14 mouse cellular contexts compared by ENCODE assay signal in genomic region chr2:79460107-79460506, GRCm38 (mm10). TPM values are rescaled to one million over a fixed set of nuclear protein-coding genes. Genes with fewer than 3 reads are reported as not detected.
DNase-seq lines count a peak whose midpoint lies in the region; ATAC-seq lines count a peak whose summit lies in the region.
"Had no signal": no experiment of that assay in that cellular context is flagged by ENCODE, and none has a peak within 500 bp of the region (broad histone marks: within the 10 kb centered on the region; RNA-seq: fewer than 3 reads in every experiment).

No protein-coding gene starts in this region.

- H3K27ac ChIP-seq in embryonic facial prominence, embryonic 14.5 days (replicated peaks; ENCODE audit: low read depth, low read length), result no peak overlapping the region
- H3K27ac ChIP-seq in embryonic facial prominence, embryonic 10.5 days (replicated peaks), result no peak overlapping the region
- 0 out of 2 replicates have a peak overlapping the region, but pooled peaks have one; percentile 15 for H3K27ac ChIP-seq in forebrain, embryonic 10.5 days
- peak overlapping the region; percentile 48; the same call in 1 of the 2 replicates for H3K27ac ChIP-seq in hindbrain, embryonic 14.5 days
- H3K27ac ChIP-seq: gastrocnemius, adult 2 months; heart, embryonic 13.5 days; left cerebral cortex, adult 2 months; stomach, embryonic 15.5 days had no signal

- no peak overlapping the region for H3K4me2 ChIP-seq in embryonic facial prominence, embryonic 14.5 days (ENCODE audit: low read depth, low read length)
- H3K4me2 ChIP-seq in hindbrain, embryonic 14.5 days (replicated peaks), result peak overlapping the region; percentile 45
- H3K4me2 ChIP-seq: heart, embryonic 13.5 days; liver, embryonic 11.5 days; stomach, embryonic 15.5 days had no signal

- no peak for ATAC-seq in embryonic facial prominence, embryonic 14.5 days (ENCODE audit: low read depth)
- no peak for ATAC-seq in hindbrain, embryonic 14.5 days (ENCODE audit: low FRiP score)

- no peak overlapping the region for H3K9ac ChIP-seq in embryonic facial prominence, embryonic 14.5 days (ENCODE audit: low read depth, low read length)
- H3K9ac ChIP-seq in hindbrain, embryonic 14.5 days, result peak overlapping the region; percentile 49; the same call in 1 of the 2 replicates
- H3K9ac ChIP-seq: heart, embryonic 13.5 days; stomach, embryonic 15.5 days had no signal

- no peaks in the 10 kb centered on the region for H3K9me3 ChIP-seq in embryonic facial prominence, embryonic 14.5 days (ENCODE audit: control insufficient read depth, low read length)
- H3K9me3 ChIP-seq in embryonic facial prominence, embryonic 10.5 days, result no peaks in the 10 kb centered on the region
- H3K9me3 ChIP-seq in forebrain, embryonic 10.5 days, result no peaks in the 10 kb centered on the region
- H3K9me3 ChIP-seq in hindbrain, embryonic 14.5 days (ENCODE audit: control insufficient read depth, low read length), result no peaks in the 10 kb centered on the region
- H3K9me3 ChIP-seq: heart, embryonic 13.5 days; stomach, embryonic 15.5 days had no signal

- peaks cover 64% of the 10 kb centered on the region for H3K27me3 ChIP-seq in embryonic facial prominence, embryonic 14.5 days (replicated peaks; ENCODE audit: control insufficient read depth, insufficient read depth, low read length)
- H3K27me3 ChIP-seq in embryonic facial prominence, embryonic 10.5 days (replicated peaks; ENCODE audit: low read depth, poor library complexity, severe bottlenecking), result peaks cover 86% of the 10 kb centered on the region
- peaks cover 93% of the 10 kb centered on the region for H3K27me3 ChIP-seq in forebrain, embryonic 10.5 days (ENCODE audit: poor library complexity, severe bottlenecking)
- H3K27me3 ChIP-seq in hindbrain, embryonic 14.5 days (ENCODE audit: control insufficient read depth, insufficient read depth, low read length), result peaks cover 47% of the 10 kb centered on the region

- no peaks in the 10 kb centered on the region for H3K36me3 ChIP-seq in embryonic facial prominence, embryonic 14.5 days (ENCODE audit: control insufficient read depth, insufficient read depth, low read length)
- no peaks in the 10 kb centered on the region for H3K36me3 ChIP-seq in embryonic facial prominence, embryonic 10.5 days (replicated peaks)
- no peaks in the 10 kb centered on the region for H3K36me3 ChIP-seq in forebrain, embryonic 10.5 days (replicated peaks)
- H3K36me3 ChIP-seq in hindbrain, embryonic 14.5 days (replicated peaks; ENCODE audit: control insufficient read depth, insufficient read depth), result no peaks in the 10 kb centered on the region
- H3K36me3 ChIP-seq: heart, embryonic 13.5 days; stomach, embryonic 15.5 days had no signal

- no peaks in the 10 kb centered on the region for H3K4me1 ChIP-seq in embryonic facial prominence, embryonic 14.5 days (ENCODE audit: control insufficient read depth, insufficient read depth, low read length)
- H3K4me1 ChIP-seq in embryonic facial prominence, embryonic 10.5 days, result peaks cover 27% of the 10 kb centered on the region
- H3K4me1 ChIP-seq in forebrain, embryonic 10.5 days, result peaks cover 49% of the 10 kb centered on the region
- peaks cover 20% of the 10 kb centered on the region for H3K4me1 ChIP-seq in hindbrain, embryonic 14.5 days (replicated peaks; ENCODE audit: control insufficient read depth, insufficient read depth, low read length)

- no peak overlapping the region for H3K4me3 ChIP-seq in embryonic facial prominence, embryonic 14.5 days (ENCODE audit: low read depth, low read length)
- no peak overlapping the region for H3K4me3 ChIP-seq in embryonic facial prominence, embryonic 10.5 days
- peak overlapping the region; percentile 35; the same call in 1 of the 2 replicates for H3K4me3 ChIP-seq in forebrain, embryonic 10.5 days
- H3K4me3 ChIP-seq in hindbrain, embryonic 14.5 days (replicated peaks; ENCODE audit: low read length), result no peak overlapping the region; the same call in 1 of the 2 replicates
- H3K4me3 ChIP-seq: gastrocnemius, adult 2 months; heart, embryonic 13.5 days; left cerebral cortex, adult 2 months; stomach, embryonic 15.5 days had no signal

- DNase-seq in embryonic facial prominence, embryonic 14.5 days (ENCODE audit: low spot score), result peak; percentile 14
- no peak for DNase-seq in embryonic facial prominence, embryonic 10.5 days (ENCODE audit: low spot score)
- DNase-seq in forebrain, embryonic 10.5 days (ENCODE audit: extremely low spot score, low spot score), result no peak
- no peak for DNase-seq in hindbrain, embryonic 14.5 days (ENCODE audit: low spot score)
- peak; percentile 23 for DNase-seq in neural tube, embryonic 10.5 days (ENCODE audit: extremely low spot score, low spot score)
- DNase-seq in adrenal gland, postnatal 25 days, result no peak
- no peak for DNase-seq in spleen, postnatal 36 days (ENCODE audit: low spot score in 2 of 2)
- no peak for DNase-seq in c-Kit-positive CD71-positive TER-119-positive erythroid progenitor cells, embryonic 14.5 days (ENCODE audit: low spot score)
- DNase-seq: gastrocnemius, adult 2 months; right cerebral cortex, postnatal 14 days had no signal

- 11% methylated on average over 14 of the region's 14 CpGs for WGBS in embryonic facial prominence, embryonic 14.5 days
- WGBS in embryonic facial prominence, embryonic 10.5 days, result 5% methylated on average over 14 of the region's 14 CpGs
- 5% methylated on average over 14 of the region's 14 CpGs for WGBS in forebrain, embryonic 10.5 days
- WGBS in hindbrain, embryonic 14.5 days, result 6% methylated on average over 14 of the region's 14 CpGs

RNA-seq across cellular contexts. Expression of gene Cerkl, which starts 3.5 kb away (rescaled TPM):
- polyA plus RNA-seq in embryonic facial prominence, embryonic 14.5 days (2014; fragmentation: Nextera tagmentation; extraction: Ambion mirVana), result 0.88 and 1.2 TPM in 2 replicates
- 4.5 and 5.2 TPM in 2 replicates for polyA plus RNA-seq in embryonic facial prominence, embryonic 10.5 days (2016; fragmentation: Nextera tagmentation; extraction: Ambion mirVana)
- 0.86 and 1.3 TPM in 2 replicates for polyA plus RNA-seq in forebrain, embryonic 10.5 days (2016; fragmentation: Nextera tagmentation; extraction: Ambion mirVana)
- polyA plus RNA-seq in hindbrain, embryonic 14.5 days (2014; fragmentation: Nextera tagmentation; extraction: Ambion mirVana), result 1.2 and 1.7 TPM in 2 replicates
- total RNA-seq in adrenal gland, postnatal 25 days (2021), result 1.8 and 2.1 TPM in 2 replicates

RNA-seq across cellular contexts. Expression of gene Neurod1, which starts 3.6 kb away (rescaled TPM):
- 4.2 and 5.0 TPM in 2 replicates for polyA plus RNA-seq in embryonic facial prominence, embryonic 14.5 days (2014; fragmentation: Nextera tagmentation; extraction: Ambion mirVana)
- 25.1 and 28.7 TPM in 2 replicates for polyA plus RNA-seq in embryonic facial prominence, embryonic 10.5 days (2016; fragmentation: Nextera tagmentation; extraction: Ambion mirVana)
- polyA plus RNA-seq in forebrain, embryonic 10.5 days (2016; fragmentation: Nextera tagmentation; extraction: Ambion mirVana), result 10.1 and 13.2 TPM in 2 replicates
- polyA plus RNA-seq in hindbrain, embryonic 14.5 days (2014; fragmentation: Nextera tagmentation; extraction: Ambion mirVana), result 35.4 and 38.0 TPM in 2 replicates
- not detected in 2 replicates for total RNA-seq in adrenal gland, postnatal 25 days (2021)
- total RNA-seq: gastrocnemius, adult 2 months had no signal
- polyA plus RNA-seq: heart, embryonic 13.5 days had no signal

Comparison
In these comparisons a context has a peak if more than half of its experiments do, and no peak if none do; other contexts are left out.
1. DNase-seq: peak in embryonic facial prominence, embryonic 14.5 days (single experiment) and neural tube, embryonic 10.5 days (single experiment); none in embryonic facial prominence, embryonic 10.5 days (single experiment), forebrain, embryonic 10.5 days (single experiment), hindbrain, embryonic 14.5 days (single experiment), adrenal gland, postnatal 25 days (single experiment), spleen, postnatal 36 days (0 of 2) and c-Kit-positive CD71-positive TER-119-positive erythroid progenitor cells, embryonic 14.5 days (single experiment).
2. H3K27ac ChIP-seq: peak in forebrain, embryonic 10.5 days (single experiment) and hindbrain, embryonic 14.5 days (single experiment); none in embryonic facial prominence, embryonic 14.5 days (single experiment) and embryonic facial prominence, embryonic 10.5 days (single experiment).